Mouse (Mus musculus) heart, embryonic 12.5 days (tissue): ENCODE results near the gene Tspan5. TPM values are rescaled to one million over a fixed set of nuclear protein-coding genes. Genes with fewer than 3 reads are reported as not detected.

ENCODE experiments used
- ATAC-seq: fragments of 200-750 bp; cut with Nextera tagmentation; 2 replicates; pipeline ENCODE4 v1.8.0; 2017; ENCODE audit warnings: moderate TSS enrichment, moderate library complexity; ENCODE audit not compliant: insufficient number of reproducible peaks, low FRiP score
- H3K27ac ChIP-seq: fragments of 300-500 bp; sonication (generic); 2 replicates; pipeline ENCODE4 v1.5.1; 2016; ENCODE audit warnings: mild to moderate bottlenecking, moderate library complexity; ENCODE audit not compliant: poor library complexity, severe bottlenecking
- H3K27me3 ChIP-seq: fragments of 300-500 bp; sonication (generic); replicated peaks from 2 replicates; pipeline ENCODE4 v1.6.1; 2016; ENCODE audit warnings: mild to moderate bottlenecking, moderate library complexity
- H3K36me3 ChIP-seq: fragments of 300-500 bp; sonication (generic); 2 replicates; pipeline ENCODE4 v1.6.1; 2016; ENCODE audit warnings: mild to moderate bottlenecking, moderate library complexity
- H3K4me1 ChIP-seq: fragments of 300-500 bp; sonication (generic); replicated peaks from 2 replicates; pipeline ENCODE4 v1.6.1; 2016; ENCODE audit warnings: mild to moderate bottlenecking
- H3K4me2 ChIP-seq: fragments of 300-500 bp; sonication (generic); 2 replicates; pipeline ENCODE4 v1.6.1; 2016; ENCODE audit warnings: mild to moderate bottlenecking, moderate library complexity
- H3K4me3 ChIP-seq: fragments of 300-500 bp; sonication (generic); 2 replicates; pipeline ENCODE4 v1.5.1; 2016; ENCODE audit warnings: mild to moderate bottlenecking
- H3K9ac ChIP-seq: fragments of 300-500 bp; sonication (generic); 2 replicates; pipeline ENCODE4 v1.6.1; 2016; ENCODE audit warnings: mild to moderate bottlenecking, moderate library complexity
- H3K9me3 ChIP-seq: fragments of 300-500 bp; sonication (generic); replicated peaks from 2 replicates; pipeline ENCODE4 v1.6.1; 2016; ENCODE audit warnings: mild to moderate bottlenecking, moderate library complexity
- WGBS: fragments of 180-500 bp; shearing (Covaris S2); methylation state at CpG from one replicate; pipeline ENCODE4 v1.1.7; 2016; 5-methylcytosine and 5-hydroxymethylcytosine counted together
- polyA plus RNA-seq: library from polyadenylated mRNA; unstranded; fragments of >200 nt; fragmentation: Nextera tagmentation; extraction: Ambion mirVana; gene quantifications from 2 replicates; pipeline ENCODE4 v1.2.1, GENCODE M21; 2016

Gene Tspan5
- polyA plus RNA-seq, 1 experiment from 2014 or later: 18.9 TPM

GRCm38 (mm10) chr3:138955220-138955619 is 213.2 kb downstream of the Tspan5 start:
- ATAC-seq: no peak
- Histone ChIP-seq H3K27me3 (no peaks in the 10 kb centered on the region), H3K9me3 (no peaks in the 10 kb centered on the region), H3K36me3 (peaks cover 57% of the 10 kb centered on the region), H3K27ac (no peak overlapping the region), H3K9ac (no peak overlapping the region), H3K4me2 (no peak overlapping the region), H3K4me3 (no peak overlapping the region), H3K4me1 (peaks cover 3% of the 10 kb centered on the region)
- 94% methylated on average over 7 of the region's 7 CpGs for WGBS

Other genes with a start within 250 kb of the Tspan5 start
- 244 and 259 TPM in 2 replicates for gene Eif4e, start 216.0 kb upstream of the Tspan5 start, polyA plus RNA-seq